Mouse (Mus musculus) monocyte, adult 2 months (primary cell): ENCODE results near the gene Tnfrsf9.

Experiments used
- DNase-seq, 2 experiments: peaks; one replicate each; pipeline ENCODE4 v3.0.0; 2022; ENCODE audit warnings: low spot score in 2 of 2, low read depth in 1 of 2

Gene Tnfrsf9

DNA sequence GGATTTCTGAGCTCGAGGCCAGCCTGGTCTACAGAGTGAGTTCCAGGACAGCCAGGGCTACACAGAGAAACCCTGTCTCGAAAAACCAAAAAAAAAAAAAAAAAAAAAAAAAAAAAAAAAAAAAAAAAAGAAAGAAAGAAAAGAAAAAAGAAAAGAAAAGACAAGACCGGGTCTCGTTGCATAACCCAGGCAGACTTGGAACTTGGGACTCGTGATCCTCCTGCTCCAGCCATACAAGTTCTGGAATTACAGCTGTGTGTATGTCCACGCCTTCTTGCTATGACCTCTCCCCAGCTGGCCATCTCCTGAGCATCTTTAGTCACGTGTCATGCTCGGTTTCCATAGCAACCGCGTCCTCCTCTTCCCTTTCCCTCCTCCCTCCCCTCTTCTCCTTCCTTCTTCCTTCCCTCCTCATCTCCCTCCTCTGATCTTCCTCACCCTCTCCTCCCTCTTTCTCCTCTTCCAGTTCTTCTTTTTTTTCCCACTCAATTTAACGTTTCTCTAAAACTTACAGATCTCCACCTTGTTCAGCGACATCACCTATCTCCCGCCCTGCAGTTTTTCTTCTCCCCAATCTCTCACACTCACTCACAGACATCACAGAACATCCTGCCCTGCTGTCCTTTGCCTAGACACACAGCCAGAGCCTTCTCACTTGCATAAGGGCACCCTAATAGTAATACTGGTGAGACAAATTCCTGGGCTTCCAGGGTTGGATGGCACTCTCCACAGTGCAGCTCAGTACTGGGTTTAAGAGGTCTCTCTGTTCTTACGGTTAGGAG is 12.8 kb downstream of the Tnfrsf9 start:
- no peak for DNase-seq

- DNase-seq: no peak
Measured at GRCm38 (mm10) chr4:150927789-150928188, 13.4 kb downstream of the Tnfrsf9 start.

DNA sequence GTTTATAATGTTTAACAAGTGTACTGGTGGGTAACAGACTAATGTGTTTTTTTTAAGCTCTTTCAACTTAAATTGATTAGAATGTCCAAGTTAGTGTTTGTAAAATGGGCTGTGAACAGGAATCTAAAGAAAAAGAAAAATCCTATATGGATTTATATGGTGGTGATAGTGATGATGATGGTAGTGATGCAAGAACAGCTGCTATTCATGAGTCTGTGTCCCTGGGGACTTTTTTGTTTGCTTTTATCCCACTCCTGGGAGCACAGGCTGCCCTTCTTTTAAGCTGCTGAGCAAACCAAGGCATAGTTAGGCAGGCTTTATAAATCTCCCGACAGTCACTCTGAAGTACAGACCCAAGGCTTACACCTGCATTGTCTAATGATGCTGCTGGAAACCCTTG is 19.1 kb downstream of the Tnfrsf9 start:
- no peak for DNase-seq

DNA sequence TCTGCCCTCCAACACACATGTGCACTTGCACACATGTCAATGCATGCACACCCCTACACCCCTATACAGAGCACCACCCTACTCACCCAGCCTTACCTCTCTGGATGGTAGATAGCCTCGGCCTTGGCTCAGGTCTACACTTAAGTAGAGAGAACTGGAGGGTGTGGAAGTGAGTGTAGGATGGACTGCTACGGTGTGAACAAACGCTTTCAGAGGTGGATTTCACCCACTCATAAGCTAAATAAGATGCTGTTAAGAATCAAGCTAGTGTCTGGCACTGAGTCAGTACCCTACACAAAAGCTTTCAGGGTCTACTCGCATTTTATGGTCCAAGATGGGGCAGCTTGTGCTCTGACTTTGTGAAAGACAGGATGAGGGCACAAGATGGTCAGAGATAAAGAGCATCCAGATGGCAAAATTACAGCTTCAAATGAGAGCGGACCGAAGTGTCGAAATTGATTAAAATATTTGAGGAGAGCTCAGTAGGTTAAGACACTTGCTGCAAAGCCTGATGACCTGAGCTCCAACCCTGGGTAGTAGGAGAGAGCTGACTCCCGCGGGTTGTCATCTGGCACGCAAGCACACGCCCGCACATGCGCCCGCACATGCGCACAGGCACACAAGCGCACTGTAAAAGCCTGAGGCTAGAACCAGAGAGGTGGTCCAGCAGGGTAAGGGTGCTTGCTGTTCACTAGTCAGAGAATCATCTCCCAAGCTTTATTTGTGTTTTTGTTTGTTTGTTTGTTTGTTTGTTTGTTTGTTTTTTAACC is 23.1 kb downstream of the Tnfrsf9 start:
- DNase-seq: no peak

- no peak for DNase-seq
Measured at GRCm38 (mm10) chr4:150938063-150938452, 23.7 kb downstream of the Tnfrsf9 start.

DNA sequence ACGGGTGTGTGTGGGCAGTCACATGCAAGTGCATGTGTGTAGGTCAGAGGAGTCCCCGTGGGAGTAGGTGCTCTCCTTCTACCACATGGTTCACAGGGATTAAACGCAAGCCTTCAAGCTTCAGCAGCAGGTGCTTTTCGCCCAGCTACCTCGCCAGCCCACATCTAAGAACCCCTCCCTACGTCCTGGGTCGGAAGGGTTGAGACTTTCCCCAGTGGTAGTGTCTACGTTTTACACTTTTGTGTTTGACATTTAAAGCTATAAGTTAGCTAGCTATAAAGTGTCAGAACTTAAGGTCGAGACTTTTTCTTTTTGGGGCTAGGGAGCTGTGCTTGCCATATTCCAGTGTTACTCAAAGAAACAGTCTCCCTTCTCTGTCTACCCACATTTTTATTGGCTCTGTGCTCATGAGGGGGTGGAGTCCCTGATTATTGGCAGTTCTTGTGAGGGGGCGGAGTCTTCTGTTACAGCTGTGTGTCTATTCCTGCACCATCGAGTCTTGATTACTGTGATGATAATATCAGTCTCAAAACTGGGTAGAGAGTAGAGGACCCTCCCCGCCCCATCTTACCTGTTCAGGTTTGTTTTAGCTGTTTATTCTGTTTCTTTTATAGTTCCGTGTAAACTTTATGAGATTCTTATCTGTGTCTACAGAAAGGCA is 25.8 kb downstream of the Tnfrsf9 start:
- DNase-seq: no peak

DNA sequence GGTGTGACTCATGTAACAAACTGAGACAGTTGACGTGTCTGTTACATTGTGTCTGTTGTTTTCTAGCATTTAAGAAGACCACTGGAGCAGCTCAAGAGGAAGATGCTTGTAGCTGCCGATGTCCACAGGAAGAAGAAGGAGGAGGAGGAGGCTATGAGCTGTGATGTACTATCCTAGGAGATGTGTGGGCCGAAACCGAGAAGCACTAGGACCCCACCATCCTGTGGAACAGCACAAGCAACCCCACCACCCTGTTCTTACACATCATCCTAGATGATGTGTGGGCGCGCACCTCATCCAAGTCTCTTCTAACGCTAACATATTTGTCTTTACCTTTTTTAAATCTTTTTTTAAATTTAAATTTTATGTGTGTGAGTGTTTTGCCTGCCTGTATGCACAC is 30.3 kb downstream of the Tnfrsf9 start:
- DNase-seq: no peak

- no peak for DNase-seq
Measured at GRCm38 (mm10) chr4:150950972-150951371, 36.6 kb downstream of the Tnfrsf9 start.

DNA sequence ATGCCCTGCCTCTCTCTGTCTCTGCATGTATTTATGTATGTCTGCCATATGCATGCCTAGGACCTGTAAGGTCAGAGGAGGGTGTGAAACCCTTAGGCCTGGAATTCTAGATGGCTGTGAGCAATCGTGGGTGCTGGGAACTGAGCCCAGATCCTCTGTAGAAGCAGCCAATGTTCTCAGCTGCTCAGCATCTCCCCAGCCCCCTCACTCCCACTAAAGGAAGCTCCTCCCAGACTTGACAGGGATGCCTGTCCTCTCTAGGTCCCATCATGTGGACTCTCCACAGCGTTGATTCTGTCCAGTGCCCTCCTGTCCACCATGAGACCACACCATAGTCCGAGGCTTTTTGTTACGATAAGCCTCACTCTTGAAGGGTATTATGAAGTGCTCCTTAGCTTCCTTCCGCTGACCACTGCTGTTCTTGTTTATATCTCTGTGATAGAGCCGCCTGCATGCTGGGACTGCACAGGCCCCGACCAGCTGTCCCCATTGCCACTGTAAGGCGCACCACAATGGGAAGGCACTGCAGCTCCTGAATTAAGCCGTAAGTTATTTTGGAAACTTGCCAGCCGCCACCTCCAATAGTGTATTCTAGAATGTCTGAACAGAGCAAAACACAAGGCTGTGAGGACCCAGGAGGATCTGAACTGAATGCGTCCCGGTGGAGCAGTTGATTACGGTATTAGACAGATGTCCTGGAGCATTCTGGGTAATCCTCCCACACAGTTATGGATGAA is 42.2 kb downstream of the Tnfrsf9 start:
- DNase-seq: no peak

DNA sequence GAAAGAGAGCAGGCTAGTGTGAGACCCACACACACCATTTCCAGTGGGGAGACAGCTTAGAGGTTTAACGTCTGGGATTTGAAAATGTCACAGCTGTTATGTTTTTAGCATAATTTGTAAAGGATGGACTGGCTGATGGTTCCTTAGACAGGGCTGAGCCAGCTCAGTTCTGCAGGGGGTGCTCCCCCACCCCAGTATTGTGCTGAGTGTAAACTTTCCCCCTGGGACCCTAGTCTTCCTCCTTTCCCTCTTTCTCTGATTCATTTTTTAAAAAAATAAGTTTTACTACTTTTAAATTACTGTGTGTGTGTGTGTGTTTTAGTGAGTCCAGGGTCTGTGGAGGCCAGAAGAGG is 42.7 kb downstream of the Tnfrsf9 start:
- DNase-seq: no peak

DNA sequence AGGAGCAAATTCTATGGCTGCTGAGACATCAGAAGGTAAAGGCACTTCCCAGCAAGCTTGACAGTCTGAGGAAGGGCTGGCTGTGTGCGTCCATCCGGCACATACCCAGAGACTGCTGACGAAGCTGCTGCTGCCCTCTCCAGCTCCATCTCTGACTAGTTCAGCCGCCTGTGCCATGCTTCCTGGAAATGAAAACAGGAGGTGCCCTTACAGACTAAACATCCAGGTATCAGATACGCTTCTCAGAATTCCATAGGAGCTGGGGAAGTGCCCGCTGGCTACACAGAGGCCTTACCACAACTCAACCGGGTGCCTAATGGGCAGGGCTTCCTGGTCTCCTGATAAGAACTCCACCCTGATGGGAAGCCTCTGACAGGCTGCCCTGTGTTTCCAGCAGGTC is 44.2 kb downstream of the Tnfrsf9 start:
- DNase-seq: no peak

- DNase-seq: no peak
Measured at GRCm38 (mm10) chr4:150962231-150962630, 47.9 kb downstream of the Tnfrsf9 start.

- no peak for DNase-seq
Measured at GRCm38 (mm10) chr4:150963711-150964110, 49.3 kb downstream of the Tnfrsf9 start.

- peak; percentile 42 to 71 for DNase-seq
Measured at GRCm38 (mm10) chr4:150964635-150965554, 50.5 kb downstream of the Tnfrsf9 start.

- no peak for DNase-seq
Measured at GRCm38 (mm10) chr4:150965555-150965951, 51.2 kb downstream of the Tnfrsf9 start.

- DNase-seq: peak in 1 of 2 experiments; percentile 17
Measured at GRCm38 (mm10) chr4:150966556-150966955, 52.2 kb downstream of the Tnfrsf9 start.

DNA sequence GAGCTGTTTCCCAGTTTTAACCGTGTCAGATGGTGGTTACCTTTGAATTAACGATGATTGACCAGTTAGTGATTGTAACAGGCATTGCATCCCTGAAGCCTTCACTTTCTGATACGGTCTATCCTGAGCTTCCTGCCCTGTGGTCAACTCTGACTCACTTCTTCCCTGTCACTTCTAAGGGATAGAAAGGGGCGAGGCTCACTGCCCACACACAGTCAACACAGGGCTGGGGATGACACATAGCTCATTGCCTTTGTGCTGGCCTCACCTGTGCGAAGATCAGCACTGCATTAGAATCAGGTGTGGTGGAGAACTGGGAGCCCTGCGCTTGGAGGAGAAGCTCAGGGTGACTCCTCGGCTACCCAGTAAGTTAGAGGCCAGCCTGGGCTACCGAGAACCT is 54.6 kb downstream of the Tnfrsf9 start:
- DNase-seq: no peak

DNA sequence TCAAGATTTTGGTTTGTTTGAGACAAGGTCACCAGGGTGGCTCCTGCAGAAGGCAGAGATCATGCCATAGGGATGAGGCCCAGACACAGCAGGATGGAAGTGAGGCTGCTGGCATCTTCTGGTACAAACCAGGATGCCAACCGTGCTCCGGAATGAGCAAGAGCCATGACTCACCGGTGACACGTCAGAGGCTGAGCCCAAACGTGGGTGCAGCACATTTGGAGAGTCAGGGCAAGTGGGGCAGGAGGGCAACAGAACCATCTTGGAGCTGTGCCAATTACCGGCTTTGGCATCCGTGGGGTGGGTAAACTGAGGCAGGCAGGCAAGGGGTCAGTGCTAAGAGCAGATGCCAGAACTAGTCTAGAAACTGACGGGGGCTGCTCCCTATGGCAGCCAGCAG is 58.9 kb downstream of the Tnfrsf9 start:
- no peak for DNase-seq

- DNase-seq: no peak
Measured at GRCm38 (mm10) chr4:150975145-150975544, 60.8 kb downstream of the Tnfrsf9 start.

DNA sequence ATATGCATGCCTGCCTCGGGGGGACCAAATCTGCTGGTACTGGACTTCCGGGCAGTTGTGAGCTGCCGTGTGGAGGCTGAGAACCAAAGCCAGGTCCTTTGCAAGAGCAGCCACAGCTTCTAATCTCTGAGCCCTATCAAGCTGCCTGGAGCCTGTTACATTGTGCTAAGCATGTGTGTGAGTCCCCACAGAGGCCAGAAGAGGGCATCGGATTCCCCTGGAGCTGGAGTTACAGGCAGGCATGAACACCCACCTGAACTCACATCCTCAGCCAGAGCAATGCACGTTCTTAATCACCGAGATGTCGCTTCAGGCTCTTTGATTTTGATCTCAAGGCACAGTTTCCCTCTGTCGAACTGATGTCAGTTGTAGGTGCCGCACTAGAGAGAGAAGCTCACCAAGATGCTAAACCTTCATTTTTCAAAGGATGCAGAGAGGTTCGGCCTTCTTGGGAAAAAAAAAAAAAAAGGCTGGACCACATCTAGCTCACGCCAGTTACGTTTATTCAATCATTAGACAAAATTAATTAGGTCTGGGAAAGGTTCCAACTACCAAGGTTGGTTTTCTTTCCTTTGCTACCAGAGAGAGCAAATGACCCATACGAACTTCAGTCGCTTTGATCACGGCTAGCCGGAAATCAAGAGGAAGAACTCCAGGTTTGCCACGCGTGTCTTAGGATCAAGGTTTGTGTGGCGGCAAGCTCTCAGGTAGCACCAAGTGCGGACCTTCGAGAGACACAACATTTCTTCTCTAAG is 64.0 kb downstream of the Tnfrsf9 start:
- no peak for DNase-seq
